Mouse (Mus musculus): ENCODE results near the gene Rbm8a.

The Rbm8a gene

DNA sequence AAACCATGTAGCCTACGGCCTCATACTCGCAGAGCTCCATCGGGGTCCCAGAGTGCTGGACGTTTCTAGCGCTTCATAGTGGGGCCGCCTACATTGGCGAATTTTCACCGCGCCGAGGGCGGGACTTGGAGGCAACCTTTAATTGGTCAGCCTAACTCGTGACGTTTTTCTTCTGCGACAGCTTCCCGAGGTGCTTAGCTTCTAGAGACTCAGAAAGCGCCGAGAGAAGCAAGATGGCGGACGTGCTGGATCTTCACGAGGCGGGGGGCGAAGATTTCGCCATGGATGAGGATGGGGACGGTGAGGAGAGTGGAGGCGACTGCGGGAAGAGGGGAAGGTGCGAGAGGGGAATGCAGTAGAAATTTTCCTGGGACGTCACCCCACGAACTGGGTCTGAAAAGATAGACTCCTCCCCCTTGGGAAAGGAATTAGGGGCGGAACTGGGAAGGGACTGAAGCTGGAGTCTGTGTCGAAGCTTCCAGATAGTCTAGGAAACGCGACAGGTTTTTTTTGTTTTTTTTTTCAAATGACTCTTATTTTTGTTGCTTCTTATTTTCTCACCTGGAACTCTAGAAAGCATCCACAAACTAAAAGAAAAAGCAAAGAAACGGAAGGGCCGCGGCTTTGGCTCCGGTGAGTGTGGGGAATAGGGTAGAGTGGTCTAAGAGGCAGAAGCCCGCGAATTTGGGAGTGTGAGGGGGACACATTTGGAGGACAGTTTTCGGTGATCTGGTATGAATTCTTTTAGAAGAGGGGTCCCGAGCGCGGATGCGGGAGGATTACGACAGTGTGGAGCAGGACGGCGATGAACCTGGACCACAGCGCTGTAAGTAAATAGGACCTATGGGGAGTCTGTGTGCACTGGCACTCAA, at the start of gene Rbm8a:
Gene Rbm8a (plus strand): TSS at position 205 of the 872 bp plus-strand sequence.
- peak; percentile 96 for DNase-seq (ENCODE audit: low spot score)

DNA sequence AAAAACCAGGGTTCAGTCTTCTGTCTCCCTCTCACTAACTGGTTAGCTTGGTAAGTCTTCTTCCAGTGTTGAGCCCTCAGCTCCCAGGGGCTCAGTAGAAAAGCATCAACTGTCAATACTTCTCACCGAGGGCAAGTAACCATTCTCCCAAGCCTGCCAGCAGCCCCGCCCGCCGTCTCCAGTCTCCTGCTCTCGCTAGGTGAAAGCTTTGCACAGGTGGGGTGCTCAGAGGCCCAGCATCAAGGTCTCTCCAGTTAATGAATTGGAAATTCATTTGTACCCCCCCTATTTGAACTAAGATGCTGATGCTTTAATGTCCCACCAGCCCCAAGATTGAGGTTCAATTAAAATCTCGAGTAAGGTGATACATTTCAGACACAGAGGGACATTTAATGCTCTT, 48.6 kb upstream of the Rbm8a start:
- no peak for DNase-seq (ENCODE audit: low spot score)

DNA sequence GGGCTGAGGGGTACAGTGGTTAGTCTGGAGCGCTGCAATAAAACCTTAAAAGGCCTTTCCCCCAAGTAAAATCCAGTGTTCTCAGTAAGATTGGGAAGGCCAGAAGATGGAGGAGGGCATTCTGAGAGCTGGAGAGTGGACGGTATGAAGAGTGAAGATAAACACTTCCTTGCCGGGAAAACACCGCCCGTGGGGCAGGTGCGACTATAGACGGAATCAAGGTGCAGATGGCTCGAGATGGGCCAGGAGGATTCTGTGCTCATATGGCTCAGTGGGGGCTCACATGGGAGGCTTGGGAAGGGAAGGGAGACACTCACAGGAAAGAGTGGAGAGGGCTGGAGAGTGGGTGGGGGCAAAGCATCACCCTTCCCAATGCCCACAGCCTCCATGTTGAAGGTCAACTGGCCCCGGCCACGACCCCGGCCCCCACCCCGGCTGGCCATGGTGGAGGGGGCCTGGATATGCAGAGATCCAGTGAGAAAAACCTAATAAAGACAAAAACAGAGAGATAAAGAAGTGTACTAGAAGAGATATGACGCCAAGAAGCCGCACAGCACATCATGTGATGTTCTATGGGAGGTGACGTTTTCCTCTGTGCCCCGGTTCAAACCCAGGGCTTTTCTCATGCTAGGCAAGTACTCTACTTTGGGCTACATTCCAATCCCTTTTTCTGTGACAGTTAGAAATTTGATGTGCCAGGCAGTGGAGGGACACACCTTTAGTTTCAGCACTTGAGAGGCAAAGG, 47.8 kb upstream of the Rbm8a start:
- no peak for DNase-seq (ENCODE audit: low spot score)

DNA sequence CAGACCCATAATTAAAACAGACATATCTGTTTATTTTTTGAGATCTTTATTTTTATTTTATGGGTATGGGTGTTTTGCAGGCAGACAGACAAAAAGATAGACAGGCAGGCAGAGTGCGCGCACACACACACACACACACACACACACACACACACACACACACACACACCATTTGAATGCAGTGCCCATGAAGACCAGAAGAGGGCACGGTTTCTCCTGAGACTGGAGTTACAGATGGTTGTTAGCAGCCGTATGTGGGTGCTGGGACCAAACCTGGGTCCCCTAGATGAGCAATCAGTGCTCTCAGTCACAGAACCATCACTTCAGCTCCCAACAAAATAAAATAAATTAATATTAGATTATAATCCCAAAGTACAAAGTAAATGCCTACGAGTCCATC, 46.3 kb upstream of the Rbm8a start:
- DNase-seq (ENCODE audit: low spot score), result no peak

DNA sequence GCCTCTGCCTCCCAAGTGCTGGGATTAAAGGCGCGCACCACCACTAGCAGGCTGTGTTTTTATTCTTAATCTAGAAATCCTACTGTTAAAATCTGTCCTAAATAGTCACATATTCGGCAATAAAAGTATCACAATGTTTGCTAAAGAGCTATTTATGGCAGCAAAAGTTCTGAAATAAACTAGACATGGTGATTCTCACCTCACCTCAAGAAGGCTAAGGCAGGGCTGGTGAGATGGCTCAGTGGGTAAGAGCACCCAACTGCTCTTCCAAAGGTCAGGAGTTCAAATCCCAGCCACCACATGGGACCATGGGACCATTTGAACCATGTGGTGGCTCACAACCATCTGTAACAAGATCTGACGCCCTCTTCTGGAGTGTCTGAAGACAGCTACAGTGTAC, 39.1 kb upstream of the Rbm8a start:
- no peak for DNase-seq (ENCODE audit: low spot score)

- peak; percentile 26 for DNase-seq (ENCODE audit: low spot score)
Measured at GRCm38 (mm10) chr3:96593374-96593773, 36.4 kb upstream of the Rbm8a start.

GRCm38 (mm10) chr3:96593790-96594560, 35.8 kb upstream of the Rbm8a start, which contains the start of gene Polr3gl:
Gene Polr3gl (minus strand): TSS chr3:96594181.
- peak; percentile 95 for DNase-seq (ENCODE audit: low spot score)

DNA sequence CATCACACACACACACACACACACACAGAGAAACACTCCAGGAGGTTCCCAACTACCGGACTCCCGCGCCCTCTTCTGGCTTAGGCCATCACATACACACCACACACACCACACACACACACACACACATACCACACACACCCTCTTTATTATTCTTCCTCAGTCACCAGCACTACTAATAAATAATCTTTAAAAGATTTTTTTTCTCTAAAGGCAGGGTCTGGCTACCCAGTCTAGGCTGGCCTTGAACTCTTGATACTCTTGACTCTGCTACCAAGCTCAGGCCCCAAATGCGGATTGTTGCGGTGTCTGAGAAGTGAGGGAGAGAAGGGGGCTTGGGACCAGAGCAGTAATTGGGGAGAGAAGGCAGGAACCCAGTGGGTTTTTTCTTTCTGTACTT, 34.9 kb upstream of the Rbm8a start:
- DNase-seq (ENCODE audit: low spot score), result no peak

GRCm38 (mm10) chr3:96595661-96596060, 34.1 kb upstream of the Rbm8a start:
- no peak for DNase-seq (ENCODE audit: low spot score)

DNA sequence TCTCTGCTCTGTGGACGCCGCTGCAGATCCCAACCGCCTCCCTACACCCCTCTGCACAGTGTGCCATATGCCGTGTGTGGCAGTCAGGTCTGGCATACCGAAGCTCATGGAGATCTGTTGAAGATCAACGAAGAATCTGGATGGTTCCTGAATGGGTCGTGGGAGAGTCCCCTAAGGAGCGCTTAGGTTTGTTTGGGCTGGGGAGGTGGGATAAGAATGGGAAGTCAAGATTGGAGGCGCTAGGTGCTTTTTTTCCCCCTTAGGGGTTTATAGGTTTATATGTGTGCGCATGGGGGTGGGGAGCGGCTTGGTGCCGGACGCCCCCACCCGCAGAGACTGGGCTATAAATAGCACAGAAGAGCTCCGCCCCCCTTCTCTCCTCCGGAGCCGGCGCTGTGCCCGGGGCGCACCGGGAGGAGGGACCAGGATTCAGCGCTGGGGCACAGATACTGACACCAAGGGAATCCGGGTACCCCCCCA, 33.5 kb upstream of the Rbm8a start, which contains the start of gene Ankrd34a:
Gene Ankrd34a (plus strand): TSS at position 409 of the 480 bp plus-strand sequence.
- DNase-seq (ENCODE audit: low spot score), result no peak

DNA sequence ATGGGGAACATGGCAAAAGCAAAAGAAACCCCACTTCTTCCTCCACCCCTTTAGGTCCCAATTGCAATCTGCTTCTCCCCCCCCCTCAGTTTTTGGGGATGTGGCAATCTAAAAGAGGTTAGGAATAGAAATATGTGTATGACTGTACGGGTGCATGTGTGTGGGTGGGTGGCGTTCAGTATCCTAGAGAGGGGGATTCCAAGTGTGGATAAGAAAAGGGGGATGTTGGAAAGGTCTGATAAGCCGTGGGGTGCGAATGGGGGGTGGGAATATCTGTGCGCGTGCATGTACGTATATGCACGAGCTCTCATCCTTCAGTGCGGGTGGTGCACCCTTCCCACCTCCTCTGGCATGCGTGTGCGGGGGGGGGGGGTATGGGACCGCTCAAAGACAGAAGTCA, 32.9 kb upstream of the Rbm8a start:
- DNase-seq (ENCODE audit: low spot score), result no peak

DNA sequence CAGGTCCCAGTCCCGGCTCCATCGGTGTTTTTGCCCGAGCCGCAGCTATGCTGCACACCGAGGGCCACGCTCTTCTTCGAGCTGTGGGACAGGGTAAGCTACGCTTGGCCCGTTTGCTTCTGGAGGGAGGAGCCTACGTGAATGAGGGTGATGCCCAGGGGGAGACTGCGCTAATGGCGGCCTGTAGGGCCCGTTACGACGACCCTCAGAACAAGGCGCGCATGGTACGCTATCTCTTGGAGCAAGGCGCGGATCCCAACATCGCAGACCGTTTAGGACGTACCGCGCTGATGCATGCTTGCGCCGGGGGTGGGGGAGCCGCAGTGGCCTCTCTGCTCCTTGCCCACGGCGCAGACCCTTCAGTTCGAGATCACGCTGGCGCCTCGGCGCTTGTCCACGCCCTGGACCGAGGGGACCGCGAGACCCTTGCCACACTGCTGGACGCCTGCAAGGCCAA, 32.3 kb upstream of the Rbm8a start:
- DNase-seq (ENCODE audit: low spot score), result peak; percentile 12

- peak; percentile 66 for DNase-seq (ENCODE audit: low spot score)
Measured at GRCm38 (mm10) chr3:96598156-96599068, 31.3 kb upstream of the Rbm8a start.

DNA sequence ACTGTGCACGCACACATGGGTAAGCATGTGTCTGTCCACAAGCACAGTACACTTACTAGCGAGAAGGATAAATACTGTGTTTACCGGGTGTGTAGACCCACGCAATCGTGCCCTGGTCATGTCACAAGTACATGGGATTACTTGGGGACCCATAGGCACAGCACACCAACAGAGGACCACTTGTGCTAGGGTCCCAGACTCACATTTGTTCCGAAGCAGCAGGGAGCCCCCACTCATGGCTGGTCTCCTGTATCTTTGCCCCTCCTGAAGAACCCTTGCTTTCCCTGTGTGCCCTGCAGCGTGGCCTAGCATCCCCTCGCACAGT, 30.7 kb upstream of the Rbm8a start:
- no peak for DNase-seq (ENCODE audit: low spot score)

GRCm38 (mm10) chr3:96599411-96599810, 30.3 kb upstream of the Rbm8a start:
- DNase-seq (ENCODE audit: low spot score), result no peak

- peak; percentile 95 for DNase-seq (ENCODE audit: low spot score)
Measured at GRCm38 (mm10) chr3:96600639-96601250, 29.0 kb upstream of the Rbm8a start, which contains the start of gene Lix1l. Gene Lix1l (plus strand): TSS chr3:96601149.

GRCm38 (mm10) chr3:96601251-96601787, 28.4 kb upstream of the Rbm8a start:
- DNase-seq (ENCODE audit: low spot score), result peak; percentile 66

GRCm38 (mm10) chr3:96601941-96602703, 27.6 kb upstream of the Rbm8a start:
- DNase-seq (ENCODE audit: low spot score), result no peak

GRCm38 (mm10) chr3:96602704-96603084, 27.0 kb upstream of the Rbm8a start:
- DNase-seq (ENCODE audit: low spot score), result no peak

DNA sequence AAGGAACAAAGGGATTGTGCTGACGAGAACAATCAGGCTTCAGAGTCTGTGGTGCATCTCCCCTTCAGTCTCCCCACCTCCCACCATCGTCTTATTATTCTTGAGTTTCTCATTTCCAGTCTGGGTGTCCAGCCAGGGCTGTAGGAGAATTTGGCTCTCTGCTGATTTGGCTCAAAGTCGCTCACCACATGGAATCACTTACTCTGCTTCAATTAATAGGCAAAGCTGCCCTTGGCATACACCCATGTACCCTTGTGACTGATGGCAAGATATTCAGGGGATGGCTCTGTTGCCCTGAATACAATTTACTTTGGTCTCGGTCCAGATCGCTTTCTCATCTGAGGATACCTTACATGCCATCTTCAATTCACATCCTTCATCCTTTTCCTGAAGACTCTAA, 26.4 kb upstream of the Rbm8a start:
- no peak for DNase-seq (ENCODE audit: low spot score)

Data from yolk sac, embryonic 10.5 days (tissue).